Mouse (Mus musculus): ENCODE measurements around the gene Scaf4. TPM values are rescaled to one million over a fixed set of nuclear protein-coding genes. Genes with fewer than 3 reads are reported as not detected.
A peak's percentile ranks its signal among the peaks of the same experiment; 100 is the strongest.

Gene Scaf4
- polyA plus RNA-seq, 1 experiment from 2014 or later = 10.1 TPM

DNA sequence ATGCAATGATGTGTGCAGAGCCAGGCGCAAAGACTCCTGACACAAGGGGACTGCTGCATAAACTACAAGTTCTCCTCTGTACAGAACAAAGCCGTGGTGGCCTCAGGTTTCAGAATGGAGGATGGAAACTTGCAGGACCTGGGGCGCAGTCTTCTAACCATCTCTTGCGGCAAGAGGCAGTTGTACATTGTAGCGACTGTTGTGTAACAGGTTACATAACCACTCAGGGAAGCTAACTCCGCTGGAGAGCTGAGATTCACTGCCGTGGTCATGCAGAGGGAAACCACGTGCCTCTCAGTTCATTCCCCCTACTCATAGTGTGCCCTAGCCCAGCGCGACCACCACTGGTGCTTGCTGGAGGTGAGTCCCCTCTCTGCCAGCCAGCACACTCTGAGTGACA lies 85.1 kb downstream of the Scaf4 start:
- peak overlapping the region; percentile 83 for H3K4me2 ChIP-seq
- H3K9ac ChIP-seq = no peak overlapping the region
- H3K9me3 ChIP-seq (replicated peaks) = no peaks in the 10 kb centered on the region
- ATAC-seq (ENCODE audit: insufficient read depth) = no peak
- H3K4me3 ChIP-seq (replicated peaks) = no peak overlapping the region
- 33% methylated on average over 10 of the region's 10 CpGs for WGBS (ENCODE audit: insufficient replicate concordance)
- H3K27me3 ChIP-seq = no peaks in the 10 kb centered on the region; the same call in 1 of the 2 replicates
- peaks cover 44% of the 10 kb centered on the region for H3K4me1 ChIP-seq (replicated peaks)
- peak overlapping the region; percentile 31 for H3K27ac ChIP-seq (replicated peaks)
- H3K36me3 ChIP-seq (replicated peaks) = no peaks in the 10 kb centered on the region

DNA sequence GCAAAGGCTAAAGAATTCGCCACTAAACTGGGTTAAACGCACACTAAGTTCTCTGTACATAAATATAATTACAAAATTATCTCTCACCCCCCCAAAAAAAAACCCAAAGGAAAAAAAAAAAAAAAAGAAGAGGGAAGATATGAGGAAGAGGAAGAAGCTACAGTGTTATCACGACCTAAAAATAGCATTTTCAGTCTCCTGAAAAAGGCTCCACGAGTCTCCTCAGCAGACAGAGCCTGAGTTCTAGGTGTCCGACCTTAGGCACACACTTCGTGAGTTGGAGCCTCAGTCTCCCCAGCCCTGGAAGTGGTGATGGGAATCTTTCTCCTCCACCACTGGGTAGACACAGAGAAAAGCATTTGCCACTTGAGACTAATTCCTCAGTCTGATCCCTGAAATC lies 85.7 kb downstream of the Scaf4 start:
- 27% methylated on average over 6 of the region's 6 CpGs for WGBS (ENCODE audit: insufficient replicate concordance)
- Histone ChIP-seq H3K4me1 (replicated peaks) (peaks cover 44% of the 10 kb centered on the region), H3K4me3 (replicated peaks) (peak overlapping the region; percentile 62; the same call in 1 of the 2 replicates), H3K36me3 (replicated peaks) (no peaks in the 10 kb centered on the region), H3K27ac (replicated peaks) (peak overlapping the region; percentile 96), H3K27me3 (no peaks in the 10 kb centered on the region; the same call in 1 of the 2 replicates), H3K9me3 (replicated peaks) (no peaks in the 10 kb centered on the region), H3K4me2 (peak overlapping the region; percentile 83), H3K9ac (no peak overlapping the region)
- no peak for ATAC-seq (ENCODE audit: insufficient read depth)

DNA sequence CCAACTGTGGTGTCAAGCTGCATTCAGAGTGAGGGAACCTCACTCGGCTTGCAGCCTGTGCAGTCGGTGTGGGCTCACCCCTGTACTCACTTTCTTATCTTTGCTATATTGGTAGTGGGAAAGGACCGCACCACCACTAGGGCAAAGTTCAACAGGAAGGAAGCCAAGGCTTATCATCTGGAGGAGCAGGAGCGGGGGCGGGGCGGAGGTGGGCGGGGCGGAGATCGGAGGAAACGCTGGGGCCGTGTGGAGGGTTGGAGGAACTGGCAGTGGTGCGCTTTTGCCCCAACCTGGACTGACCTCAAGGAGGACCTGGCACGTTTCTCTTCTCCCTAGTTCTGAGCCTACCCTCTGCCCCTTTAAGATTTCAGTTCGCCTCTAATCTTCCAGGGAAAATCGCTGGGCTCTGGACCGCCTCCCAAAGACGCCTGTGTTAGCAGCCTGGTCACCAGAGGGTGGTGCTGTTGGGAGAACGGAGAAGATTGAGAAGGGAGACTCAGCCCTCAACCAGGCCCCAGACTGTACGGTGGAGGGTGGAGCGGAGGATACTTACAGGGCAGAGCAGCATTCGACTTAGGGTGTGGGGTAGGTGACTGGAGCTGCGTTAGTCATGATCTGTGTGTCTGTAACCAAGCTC lies 86.8 kb downstream of the Scaf4 start:
- peak; percentile 97 for ATAC-seq (ENCODE audit: insufficient read depth)
- H3K9me3 ChIP-seq (replicated peaks) = no peaks in the 10 kb centered on the region
- H3K9ac ChIP-seq = peak overlapping the region; percentile 60
- WGBS (ENCODE audit: insufficient replicate concordance) = 0% methylated on average over 22 of the region's 22 CpGs
- H3K27ac ChIP-seq (replicated peaks) = peak overlapping the region; percentile 96
- H3K36me3 ChIP-seq (replicated peaks) = no peaks in the 10 kb centered on the region
- peak overlapping the region; percentile 83 for H3K4me2 ChIP-seq
- H3K4me1 ChIP-seq (replicated peaks) = peaks cover 44% of the 10 kb centered on the region
- peak overlapping the region; percentile 62 for H3K4me3 ChIP-seq (replicated peaks)
- H3K27me3 ChIP-seq = no peaks in the 10 kb centered on the region; the same call in 1 of the 2 replicates

DNA sequence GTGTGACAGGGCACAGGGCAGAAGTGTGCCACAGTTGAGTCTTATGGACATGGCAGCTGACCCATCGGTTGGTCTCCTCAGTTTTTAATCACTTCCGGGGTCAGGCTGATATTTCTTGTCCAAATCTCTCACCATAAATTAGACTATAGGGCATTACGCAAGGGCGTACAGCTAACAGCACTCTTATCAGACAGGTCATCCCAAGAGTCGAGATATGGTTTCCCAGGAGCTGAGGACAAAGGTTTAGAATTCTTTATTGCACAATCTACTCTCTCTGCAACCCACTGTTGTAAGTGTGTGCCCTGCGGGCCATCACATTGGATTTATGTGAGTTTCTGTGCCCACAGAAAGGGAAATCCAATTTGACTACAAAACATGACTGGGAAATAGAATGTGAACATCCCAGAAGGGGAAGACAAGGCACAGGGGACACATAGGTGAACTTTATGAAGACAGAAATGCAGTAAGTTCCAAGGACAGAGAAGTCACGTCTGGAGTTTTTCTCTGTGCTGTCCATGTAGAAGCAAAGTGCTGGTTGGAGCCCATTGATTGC lies 87.5 kb downstream of the Scaf4 start:
- Histone ChIP-seq H3K9me3 (replicated peaks) (no peaks in the 10 kb centered on the region), H3K4me3 (replicated peaks) (peak overlapping the region; percentile 62), H3K36me3 (replicated peaks) (no peaks in the 10 kb centered on the region), H3K4me2 (peak overlapping the region; percentile 83), H3K9ac (no peak overlapping the region), H3K27ac (replicated peaks) (peak overlapping the region; percentile 96), H3K27me3 (no peaks in the 10 kb centered on the region; the same call in 1 of the 2 replicates), H3K4me1 (replicated peaks) (peaks cover 44% of the 10 kb centered on the region)
- 13% methylated on average over 7 of the region's 7 CpGs for WGBS (ENCODE audit: insufficient replicate concordance)
- 0 out of 2 replicates have a peak, but pooled peaks have one; percentile 14 for ATAC-seq (ENCODE audit: insufficient read depth)

DNA sequence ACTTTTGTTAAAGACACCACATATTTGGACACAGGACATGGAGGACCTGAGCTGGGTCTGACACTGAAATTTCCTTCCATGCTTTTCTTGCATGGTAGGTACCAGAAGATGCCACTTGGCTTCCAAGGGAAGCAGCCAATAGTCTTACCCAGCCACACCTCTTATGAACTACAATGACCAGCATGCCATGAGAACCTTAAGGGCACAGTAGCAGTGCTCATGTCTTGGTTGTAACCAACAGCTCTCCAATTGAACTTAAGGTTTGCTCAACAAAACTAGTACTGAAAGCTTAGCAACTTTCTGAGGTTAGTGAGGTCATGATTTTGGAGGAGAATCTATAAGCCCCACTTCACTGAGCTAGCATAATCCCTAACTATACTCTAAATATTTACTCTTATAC lies 90.6 kb downstream of the Scaf4 start:
- no peak overlapping the region for H3K4me3 ChIP-seq (replicated peaks)
- H3K27ac ChIP-seq (replicated peaks) = no peak overlapping the region
- H3K36me3 ChIP-seq (replicated peaks) = no peaks in the 10 kb centered on the region
- H3K9ac ChIP-seq = no peak overlapping the region
- H3K4me1 ChIP-seq (replicated peaks) = peaks cover 36% of the 10 kb centered on the region
- H3K4me2 ChIP-seq = no peak overlapping the region
- no peak for ATAC-seq (ENCODE audit: insufficient read depth)
- no peaks in the 10 kb centered on the region for H3K9me3 ChIP-seq (replicated peaks)
- no peaks in the 10 kb centered on the region for H3K27me3 ChIP-seq

DNA sequence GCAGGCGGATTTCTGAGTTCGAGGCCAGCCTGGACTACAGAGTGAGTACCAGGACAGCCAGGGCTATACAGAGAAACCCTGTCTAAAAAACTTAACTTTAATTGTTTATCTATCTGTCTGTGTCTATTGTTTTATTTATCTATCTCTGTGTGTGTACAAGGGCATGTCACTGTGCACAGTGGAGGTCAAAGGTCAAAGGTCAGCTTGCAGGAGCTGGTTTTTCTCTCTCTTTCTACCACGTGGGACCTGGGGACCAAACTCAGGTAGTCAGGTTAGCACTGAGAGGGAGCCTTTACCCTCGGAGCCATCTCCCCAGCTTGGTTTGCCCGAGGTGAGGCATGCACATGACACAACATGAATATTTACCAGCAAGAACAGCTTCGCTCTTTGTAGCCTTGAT lies 93.0 kb downstream of the Scaf4 start:
- no peak overlapping the region for H3K27ac ChIP-seq (replicated peaks)
- H3K4me1 ChIP-seq (replicated peaks) = peaks cover 19% of the 10 kb centered on the region
- ATAC-seq (ENCODE audit: insufficient read depth) = no peak
- H3K27me3 ChIP-seq = no peaks in the 10 kb centered on the region
- H3K9me3 ChIP-seq (replicated peaks) = no peaks in the 10 kb centered on the region
- no peak overlapping the region for H3K9ac ChIP-seq
- no peak overlapping the region for H3K4me3 ChIP-seq (replicated peaks)
- no peak overlapping the region for H3K4me2 ChIP-seq
- no peaks in the 10 kb centered on the region for H3K36me3 ChIP-seq (replicated peaks)
- 61% methylated on average over 6 of the region's 6 CpGs for WGBS (ENCODE audit: insufficient replicate concordance)

DNA sequence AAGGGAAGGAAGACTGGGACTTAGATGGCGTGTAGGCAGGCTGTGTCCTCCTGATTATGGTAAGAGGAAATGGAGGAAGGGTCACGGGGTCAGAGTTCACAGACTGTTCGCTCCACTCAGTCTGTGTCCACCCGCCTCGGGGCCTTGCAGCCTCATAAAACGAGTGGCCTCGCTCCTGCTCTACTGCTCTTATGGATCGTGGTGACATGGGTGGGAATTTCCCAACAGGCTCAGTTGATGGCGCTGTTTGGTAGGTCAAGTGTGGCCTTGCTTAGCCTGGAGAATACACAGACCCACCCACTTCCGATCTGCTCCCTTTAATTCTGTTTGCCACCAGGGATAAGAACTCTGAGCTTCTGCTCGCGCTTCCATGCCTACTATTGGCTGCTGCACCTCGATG lies 96.8 kb downstream of the Scaf4 start:
- ATAC-seq (ENCODE audit: insufficient read depth) = peak; percentile 56
- H3K9ac ChIP-seq = no peak overlapping the region

DNA sequence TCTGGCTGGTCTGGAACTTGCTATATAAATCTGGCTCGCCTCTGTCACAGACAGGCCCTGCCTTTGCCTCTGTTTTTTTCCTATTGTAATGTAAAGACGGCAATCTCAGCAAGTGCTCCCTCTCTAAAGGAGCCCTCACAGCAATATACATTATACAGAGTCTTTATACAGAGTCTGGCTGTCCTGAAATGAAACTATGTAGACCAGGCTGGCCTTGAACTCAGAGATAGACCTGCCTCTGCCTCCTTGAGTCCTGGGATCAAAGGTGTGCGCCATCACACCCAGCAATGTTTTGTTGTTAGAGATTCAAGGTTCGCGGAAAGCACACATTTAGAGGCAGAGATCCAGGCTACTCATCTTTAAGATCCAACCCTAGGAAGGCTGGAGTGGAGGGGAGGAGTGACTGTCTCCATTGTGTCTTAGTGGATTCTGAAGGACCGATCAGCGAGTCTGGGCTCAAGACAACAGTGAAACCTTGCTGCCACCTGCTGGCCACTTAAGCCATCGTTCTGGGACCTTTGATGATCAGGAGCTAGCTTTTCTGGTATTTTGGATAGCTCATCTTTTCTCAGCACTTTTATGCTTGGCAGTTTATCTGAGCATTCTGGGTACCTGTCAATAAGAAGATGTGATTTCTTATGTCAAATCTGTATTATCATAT lies 98.2 kb downstream of the Scaf4 start:
- no peak overlapping the region for H3K27ac ChIP-seq (replicated peaks)
- H3K4me2 ChIP-seq = no peak overlapping the region
- no peak for ATAC-seq (ENCODE audit: insufficient read depth)
- no peaks in the 10 kb centered on the region for H3K27me3 ChIP-seq
- no peaks in the 10 kb centered on the region for H3K9me3 ChIP-seq (replicated peaks)
- no peaks in the 10 kb centered on the region for H3K36me3 ChIP-seq (replicated peaks)
- no peak overlapping the region for H3K9ac ChIP-seq
- H3K4me3 ChIP-seq (replicated peaks) = no peak overlapping the region
- peaks cover 8% of the 10 kb centered on the region for H3K4me1 ChIP-seq (replicated peaks)
- 40% methylated on average over 8 of the region's 8 CpGs for WGBS (ENCODE audit: insufficient replicate concordance)

More for the DNA sequence above, 96.8 kb downstream of the Scaf4 start:
- H3K4me3 ChIP-seq (replicated peaks) = no peak overlapping the region
- H3K4me2 ChIP-seq = peak overlapping the region; percentile 37
- H3K27ac ChIP-seq (replicated peaks) = no peak overlapping the region
- 6% methylated on average over 13 of the region's 13 CpGs for WGBS (ENCODE audit: insufficient replicate concordance)
- H3K27me3 ChIP-seq = no peaks in the 10 kb centered on the region
- H3K4me1 ChIP-seq (replicated peaks) = peaks cover 12% of the 10 kb centered on the region
- H3K9me3 ChIP-seq (replicated peaks) = no peaks in the 10 kb centered on the region
- H3K36me3 ChIP-seq (replicated peaks) = no peaks in the 10 kb centered on the region

DNA sequence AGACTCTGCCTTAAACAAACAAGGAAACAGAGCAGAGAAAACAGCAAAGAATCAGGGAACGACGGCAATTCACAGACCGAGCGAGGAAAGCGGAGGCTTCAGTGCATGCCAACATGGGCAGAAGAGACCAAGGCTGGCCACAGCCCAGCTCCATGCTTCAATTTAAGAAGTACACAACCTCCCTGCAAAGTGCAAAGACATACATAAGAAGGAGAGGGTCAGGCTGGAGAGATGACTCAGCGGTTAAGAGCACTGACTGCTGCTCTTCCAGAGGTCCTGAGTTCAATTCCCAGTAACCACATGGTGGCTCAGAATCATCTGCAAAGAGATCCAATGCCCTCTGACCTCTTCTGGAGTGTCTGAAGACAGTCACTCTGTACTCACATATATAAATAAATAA lies 100.2 kb downstream of the Scaf4 start:
- ATAC-seq (ENCODE audit: insufficient read depth) = no peak
- WGBS (ENCODE audit: insufficient replicate concordance) = 78% methylated on average over 6 of the region's 6 CpGs
- H3K36me3 ChIP-seq (replicated peaks) = no peaks in the 10 kb centered on the region
- peaks cover 8% of the 10 kb centered on the region for H3K4me1 ChIP-seq (replicated peaks)
- no peak overlapping the region for H3K4me2 ChIP-seq
- H3K9ac ChIP-seq = no peak overlapping the region
- H3K9me3 ChIP-seq (replicated peaks) = no peaks in the 10 kb centered on the region
- H3K27me3 ChIP-seq = no peaks in the 10 kb centered on the region
- H3K4me3 ChIP-seq (replicated peaks) = no peak overlapping the region
- H3K27ac ChIP-seq (replicated peaks) = no peak overlapping the region

DNA sequence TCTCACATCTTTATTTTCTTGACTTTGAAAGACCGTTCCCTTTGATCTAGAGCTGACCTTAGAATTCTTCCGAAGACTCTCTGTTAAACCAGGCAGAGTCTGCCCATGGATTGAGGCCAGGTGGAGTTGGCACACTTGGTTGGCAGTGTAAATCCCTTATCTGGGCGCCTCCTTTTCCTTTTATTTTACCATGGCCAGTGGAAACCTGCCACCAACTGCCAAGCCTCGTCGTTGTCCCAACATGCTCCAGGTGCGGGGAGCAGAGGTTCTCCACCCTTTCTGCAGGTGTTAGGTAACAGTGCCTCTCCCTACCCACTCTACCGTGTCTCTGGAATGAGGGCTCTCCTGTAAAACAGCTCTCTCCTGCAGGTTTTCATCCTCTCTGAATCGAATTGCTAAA lies 102.6 kb downstream of the Scaf4 start:
- peaks cover 3% of the 10 kb centered on the region for H3K4me1 ChIP-seq (replicated peaks)
- H3K9ac ChIP-seq = no peak overlapping the region
- H3K9me3 ChIP-seq (replicated peaks) = no peaks in the 10 kb centered on the region
- no peaks in the 10 kb centered on the region for H3K27me3 ChIP-seq
- no peak for ATAC-seq (ENCODE audit: insufficient read depth)
- H3K4me2 ChIP-seq = no peak overlapping the region
- H3K27ac ChIP-seq (replicated peaks) = no peak overlapping the region
- no peak overlapping the region for H3K4me3 ChIP-seq (replicated peaks)
- no peaks in the 10 kb centered on the region for H3K36me3 ChIP-seq (replicated peaks)
- 67% methylated on average over 8 of the region's 8 CpGs for WGBS (ENCODE audit: insufficient replicate concordance)

DNA sequence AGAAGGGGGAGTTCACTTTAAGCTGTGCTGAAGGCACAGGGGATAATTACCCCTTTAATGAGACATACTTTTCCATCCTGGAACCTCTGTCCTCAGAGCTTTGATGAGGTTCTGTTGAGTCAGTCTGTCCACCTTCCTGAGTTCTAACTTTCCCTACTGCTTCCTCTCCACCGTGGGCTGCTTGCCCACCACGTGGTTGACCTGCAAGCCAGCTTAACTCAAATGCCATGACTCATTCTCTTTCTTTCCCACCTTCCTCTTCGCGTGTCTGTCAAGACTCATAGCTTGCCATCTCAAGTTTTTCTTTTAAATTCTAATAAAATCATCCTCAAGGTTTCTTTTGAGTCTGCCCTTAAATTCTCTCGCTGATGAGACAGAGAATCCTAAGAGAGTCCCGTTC lies 103.3 kb downstream of the Scaf4 start:
- Histone ChIP-seq H3K4me1 (replicated peaks) (peaks cover 3% of the 10 kb centered on the region), H3K9ac (no peak overlapping the region), H3K9me3 (replicated peaks) (no peaks in the 10 kb centered on the region), H3K4me2 (no peak overlapping the region), H3K27me3 (no peaks in the 10 kb centered on the region), H3K27ac (replicated peaks) (no peak overlapping the region), H3K4me3 (replicated peaks) (no peak overlapping the region), H3K36me3 (replicated peaks) (no peaks in the 10 kb centered on the region)
- 46% methylated on average over 6 of the region's 6 CpGs for WGBS (ENCODE audit: insufficient replicate concordance)
- ATAC-seq (ENCODE audit: insufficient read depth) = no peak

Measured in liver, embryonic 15.5 days (tissue).